Mouse (Mus musculus) splenic B cell, adult 2 months (primary cell): ENCODE data around the gene Elk1.

Experiments
- DNase-seq: peaks from one replicate; pipeline ENCODE4 v3.0.0-alpha.2; 2011; ENCODE audit warnings: low read depth, low spot score
- H3K27me3 ChIP-seq: 2 replicates; pipeline ENCODE4 v1.6.1; 2012; ENCODE audit warnings: mild to moderate bottlenecking, low read length, moderate library complexity, mixed read lengths; ENCODE audit not compliant: control insufficient read depth, poor library complexity, insufficient read depth, severe bottlenecking
- H3K36me3 ChIP-seq: 2 replicates; pipeline ENCODE4 v1.6.1; 2012; ENCODE audit warnings: mild to moderate bottlenecking, low read length, moderate library complexity, mixed read lengths; ENCODE audit not compliant: control insufficient read depth, poor library complexity, insufficient read depth, severe bottlenecking

Gene Elk1

GRCm38 (mm10) chrX:20910074-20910473 is 40.3 kb downstream of the Elk1 start:
- Histone ChIP-seq H3K27me3 (no peaks in the 10 kb centered on the region), H3K36me3 (no peaks in the 10 kb centered on the region)
- DNase-seq, result no peak
